Mouse (Mus musculus): ENCODE results near the gene Fam198b. TPM values are rescaled to one million over a fixed set of nuclear protein-coding genes. Genes with fewer than 3 reads are reported as not detected.
A peak's percentile ranks its signal among the peaks of the same experiment; 100 is the strongest.

Gene Fam198b
- polyA plus RNA-seq, 1 experiment: not detected

- TF ChIP-seq POLR2A (IDR thresholded peaks at IDR 0.05; ENCODE audit: insufficient read depth, low read depth, low read length) (no peak), CTCF (IDR thresholded peaks at IDR 0.05; ENCODE audit: insufficient read depth, low read depth, low read length) (no peak)
- Histone ChIP-seq H3K27ac (ENCODE audit: insufficient read depth, low read depth, low read length) (no peak overlapping the region), H3K4me1 (ENCODE audit: control insufficient read depth, insufficient read depth, low read length) (0 out of 2 replicates have a peak, but pooled peaks cover 2% of the 10 kb centered on the region), H3K4me3 (ENCODE audit: insufficient read depth, low read depth, low read length) (no peak overlapping the region)
- 70% methylated on average over 5 of the region's 5 CpGs for WGBS
Measured at GRCm38 (mm10) chr3:79925950-79926697, 41.8 kb downstream of the Fam198b start.

GRCm38 (mm10) chr3:79927050-79927449 lies 42.7 kb downstream of the Fam198b start:
- Histone ChIP-seq H3K4me3 (ENCODE audit: insufficient read depth, low read depth, low read length) (no peak overlapping the region), H3K27ac (ENCODE audit: insufficient read depth, low read depth, low read length) (no peak overlapping the region), H3K4me1 (ENCODE audit: control insufficient read depth, insufficient read depth, low read length) (0 out of 2 replicates have a peak, but pooled peaks cover 2% of the 10 kb centered on the region)
- TF ChIP-seq CTCF (IDR thresholded peaks at IDR 0.05; ENCODE audit: insufficient read depth, low read depth, low read length): no peak
- no peak for TF ChIP-seq POLR2A (IDR thresholded peaks at IDR 0.05; ENCODE audit: insufficient read depth, low read depth, low read length)
- 54% methylated on average over 4 of the region's 4 CpGs for WGBS

GRCm38 (mm10) chr3:79928409-79928808 lies 44.1 kb downstream of the Fam198b start:
- 79% methylated on average over 5 of the region's 5 CpGs for WGBS
- no peak for TF ChIP-seq POLR2A (IDR thresholded peaks at IDR 0.05; ENCODE audit: insufficient read depth, low read depth, low read length)
- TF ChIP-seq CTCF (IDR thresholded peaks at IDR 0.05; ENCODE audit: insufficient read depth, low read depth, low read length): no peak
- no peak overlapping the region for H3K27ac ChIP-seq (ENCODE audit: insufficient read depth, low read depth, low read length)

GRCm38 (mm10) chr3:79930141-79930744 lies 45.9 kb downstream of the Fam198b start:
- Histone ChIP-seq H3K27ac (ENCODE audit: insufficient read depth, low read depth, low read length) (peak overlapping the region; percentile 51; the same call in 1 of the 2 replicates), H3K4me3 (ENCODE audit: insufficient read depth, low read depth, low read length) (no peak overlapping the region), H3K4me1 (ENCODE audit: control insufficient read depth, insufficient read depth, low read length) (0 out of 2 replicates have a peak, but pooled peaks cover 2% of the 10 kb centered on the region)
- TF ChIP-seq CTCF (IDR thresholded peaks at IDR 0.05; ENCODE audit: insufficient read depth, low read depth, low read length) (no peak), POLR2A (IDR thresholded peaks at IDR 0.05; ENCODE audit: insufficient read depth, low read depth, low read length) (no peak)
- 22% methylated on average over 6 of the region's 7 CpGs for WGBS

More at GRCm38 (mm10) chr3:79928409-79928808, 44.1 kb downstream of the Fam198b start:
- Histone ChIP-seq H3K4me1 (ENCODE audit: control insufficient read depth, insufficient read depth, low read length) (0 out of 2 replicates have a peak, but pooled peaks cover 2% of the 10 kb centered on the region), H3K4me3 (ENCODE audit: insufficient read depth, low read depth, low read length) (no peak overlapping the region)

GRCm38 (mm10) chr3:79936213-79936612 lies 51.9 kb downstream of the Fam198b start:
- Histone ChIP-seq H3K27ac (ENCODE audit: insufficient read depth, low read depth, low read length) (no peak overlapping the region), H3K4me1 (ENCODE audit: control insufficient read depth, insufficient read depth, low read length) (no peaks in the 10 kb centered on the region), H3K4me3 (ENCODE audit: insufficient read depth, low read depth, low read length) (no peak overlapping the region)
- TF ChIP-seq CTCF (IDR thresholded peaks at IDR 0.05; ENCODE audit: insufficient read depth, low read depth, low read length) (no peak), POLR2A (IDR thresholded peaks at IDR 0.05; ENCODE audit: insufficient read depth, low read depth, low read length) (no peak)
- 73% methylated on average over 6 of the region's 6 CpGs for WGBS

- no peak for TF ChIP-seq CTCF (IDR thresholded peaks at IDR 0.05; ENCODE audit: insufficient read depth, low read depth, low read length)
- TF ChIP-seq POLR2A (IDR thresholded peaks at IDR 0.05; ENCODE audit: insufficient read depth, low read depth, low read length): no peak
- Histone ChIP-seq H3K27ac (ENCODE audit: insufficient read depth, low read depth, low read length) (no peak overlapping the region), H3K4me1 (ENCODE audit: control insufficient read depth, insufficient read depth, low read length) (no peaks in the 10 kb centered on the region), H3K4me3 (ENCODE audit: insufficient read depth, low read depth, low read length) (no peak overlapping the region)
- WGBS: 95% methylated on average over 3 of the region's 3 CpGs
Measured at GRCm38 (mm10) chr3:79936730-79937447, 52.6 kb downstream of the Fam198b start.

GRCm38 (mm10) chr3:79947736-79948135 lies 63.4 kb downstream of the Fam198b start:
- no peak overlapping the region for H3K4me3 ChIP-seq (ENCODE audit: insufficient read depth, low read depth, low read length)
- H3K4me1 ChIP-seq (ENCODE audit: control insufficient read depth, insufficient read depth, low read length): no peaks in the 10 kb centered on the region
- WGBS: 76% methylated on average over 1 of the region's 1 CpGs
- H3K27ac ChIP-seq (ENCODE audit: insufficient read depth, low read depth, low read length): no peak overlapping the region
- TF ChIP-seq CTCF (IDR thresholded peaks at IDR 0.05; ENCODE audit: insufficient read depth, low read depth, low read length) (no peak), POLR2A (IDR thresholded peaks at IDR 0.05; ENCODE audit: insufficient read depth, low read depth, low read length) (no peak)

GRCm38 (mm10) chr3:79948151-79948550 lies 63.8 kb downstream of the Fam198b start:
- no peak overlapping the region for H3K4me3 ChIP-seq (ENCODE audit: insufficient read depth, low read depth, low read length)
- no peaks in the 10 kb centered on the region for H3K4me1 ChIP-seq (ENCODE audit: control insufficient read depth, insufficient read depth, low read length)
- no peak overlapping the region for H3K27ac ChIP-seq (ENCODE audit: insufficient read depth, low read depth, low read length)
- 79% methylated on average over 2 of the region's 2 CpGs for WGBS
- no peak for TF ChIP-seq POLR2A (IDR thresholded peaks at IDR 0.05; ENCODE audit: insufficient read depth, low read depth, low read length)
- TF ChIP-seq CTCF (IDR thresholded peaks at IDR 0.05; ENCODE audit: insufficient read depth, low read depth, low read length): no peak

All from olfactory bulb, adult 2 months (tissue).